Mouse (Mus musculus): ENCODE data around the gene Treh. TPM values are rescaled to one million over a fixed set of nuclear protein-coding genes. Genes with fewer than 3 reads are reported as not detected.
"Not testable (repeated sequence)": the region's sequence is repeated elsewhere in the genome, so short reads cannot be mapped to it uniquely, and the experiment has no call there.

Gene Treh
- polyA plus RNA-seq (2012; ENCODE audit: insufficient read depth, insufficient read length, missing spikeins): not detected in 2 replicates

GRCm38 (mm10) chr9:44673005-44673404 is at the start of gene Treh:
Gene Treh, plus strand, starts transcription at chr9:44673233.
- no peak within 1 kb of the TSS for H3K4me3 ChIP-seq (ENCODE audit: insufficient read depth, low read depth, low read length)
- peak within 1 kb of the TSS; percentile 58 for H3K27ac ChIP-seq (replicated peaks; ENCODE audit: low read depth, low read length)
- H3K4me1 ChIP-seq (ENCODE audit: control insufficient read depth, insufficient read depth, insufficient read length, low read length): no peaks in the 10 kb centered on the region

DNA sequence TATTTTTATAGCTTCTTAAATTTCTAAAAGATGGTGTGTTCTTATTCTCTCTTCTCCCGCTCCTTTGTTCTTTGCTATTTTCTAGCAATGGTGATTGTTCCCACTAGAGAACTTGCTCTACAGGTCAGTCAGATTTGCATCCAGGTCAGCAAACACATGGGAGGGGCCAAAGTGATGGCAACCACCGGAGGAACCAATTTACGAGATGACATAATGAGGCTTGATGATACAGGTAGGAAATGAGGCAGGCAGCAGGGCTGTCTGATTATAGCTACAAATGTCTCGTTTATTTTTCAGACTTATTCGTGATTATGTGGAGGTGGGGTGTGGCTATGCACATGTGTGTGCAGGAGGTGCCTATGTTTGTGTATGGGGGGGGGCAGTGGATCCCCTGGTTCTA is 48.6 kb upstream of the Treh start:
- Histone ChIP-seq H3K4me1 (ENCODE audit: control insufficient read depth, insufficient read depth, insufficient read length, low read length) (no peaks in the 10 kb centered on the region), H3K4me3 (ENCODE audit: insufficient read depth, low read depth, low read length) (no peak overlapping the region), H3K27ac (replicated peaks; ENCODE audit: low read depth, low read length) (no peak overlapping the region)

GRCm38 (mm10) chr9:44626268-44626667 is 46.8 kb upstream of the Treh start:
- no peak overlapping the region for H3K4me3 ChIP-seq (ENCODE audit: insufficient read depth, low read depth, low read length)
- no peak overlapping the region for H3K27ac ChIP-seq (replicated peaks; ENCODE audit: low read depth, low read length)
- no peaks in the 10 kb centered on the region for H3K4me1 ChIP-seq (ENCODE audit: control insufficient read depth, insufficient read depth, insufficient read length, low read length)

DNA sequence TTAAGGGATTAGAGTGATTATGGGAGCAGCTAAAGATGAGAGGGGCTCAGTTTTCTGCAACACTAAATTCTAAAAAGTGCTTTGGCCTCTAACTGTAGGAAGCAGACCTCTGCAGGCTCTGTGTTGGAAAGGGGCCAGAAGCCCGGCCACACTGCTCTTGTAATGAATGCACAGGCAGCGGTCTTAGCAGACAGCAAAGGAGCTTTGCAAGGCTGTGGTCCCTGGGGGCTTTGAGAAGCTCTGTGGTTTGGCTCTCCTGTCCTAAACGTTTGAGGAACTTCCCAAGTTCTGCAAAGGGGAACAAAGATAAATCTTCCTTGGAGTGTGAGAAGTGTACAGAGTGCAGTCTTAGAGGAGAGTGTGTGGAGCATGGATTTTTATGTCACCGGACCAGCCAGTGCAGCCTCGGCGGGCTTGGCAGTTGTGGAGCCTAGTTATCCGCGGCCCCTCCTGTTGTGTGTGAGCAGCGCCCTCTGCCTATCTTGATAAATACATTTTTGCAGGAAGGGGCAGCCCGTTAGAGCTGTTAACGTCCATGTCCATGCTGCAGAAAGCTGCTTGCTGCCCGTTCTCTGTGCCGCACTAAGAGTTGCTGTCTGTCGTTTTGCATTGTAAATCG is 35.4 kb upstream of the Treh start:
- Histone ChIP-seq H3K4me1 (ENCODE audit: control insufficient read depth, insufficient read depth, insufficient read length, low read length) (0 out of 2 replicates have a peak, but pooled peaks cover 6% of the 10 kb centered on the region), H3K27ac (replicated peaks; ENCODE audit: low read depth, low read length) (no peak overlapping the region), H3K4me3 (ENCODE audit: insufficient read depth, low read depth, low read length) (no peak overlapping the region)

- H3K4me3 ChIP-seq (ENCODE audit: insufficient read depth, low read depth, low read length); H3K4me1 ChIP-seq (ENCODE audit: control insufficient read depth, insufficient read depth, insufficient read length, low read length); H3K27ac ChIP-seq (replicated peaks; ENCODE audit: low read depth, low read length): not testable (repeated sequence)
These were observed 34.3 kb upstream of the Treh start for GRCm38 (mm10) chr9:44638726-44639125.

DNA sequence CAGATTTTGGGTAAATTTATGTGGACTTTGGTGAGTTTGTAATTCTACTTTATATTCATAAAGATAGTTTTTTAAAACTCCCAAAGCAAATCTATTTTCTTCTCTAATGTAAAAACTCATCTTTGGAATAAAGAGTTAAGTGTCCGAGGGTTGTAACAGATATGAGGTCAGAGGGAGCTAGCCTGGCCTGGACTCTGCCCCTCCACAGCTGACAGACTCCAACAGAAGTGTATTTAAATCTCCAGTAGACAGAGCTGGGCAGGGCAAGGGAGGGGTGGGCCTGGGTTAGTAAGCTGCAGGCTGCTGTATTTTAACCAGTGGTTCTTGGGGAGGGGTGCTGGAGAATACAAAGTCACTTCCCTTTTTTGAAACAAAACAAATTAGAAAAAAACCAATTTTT is 33.0 kb upstream of the Treh start:
- not testable (repeated sequence) for H3K4me3 ChIP-seq (ENCODE audit: insufficient read depth, low read depth, low read length); H3K4me1 ChIP-seq (ENCODE audit: control insufficient read depth, insufficient read depth, insufficient read length, low read length); H3K27ac ChIP-seq (replicated peaks; ENCODE audit: low read depth, low read length)

- Histone ChIP-seq H3K4me1 (ENCODE audit: control insufficient read depth, insufficient read depth, insufficient read length, low read length) (peaks cover 8% of the 10 kb centered on the region; the same call in 1 of the 2 replicates), H3K27ac (replicated peaks; ENCODE audit: low read depth, low read length) (no peak overlapping the region), H3K4me3 (ENCODE audit: insufficient read depth, low read depth, low read length) (no peak overlapping the region)
These were observed 32.2 kb upstream of the Treh start for GRCm38 (mm10) chr9:44640646-44641357.

DNA sequence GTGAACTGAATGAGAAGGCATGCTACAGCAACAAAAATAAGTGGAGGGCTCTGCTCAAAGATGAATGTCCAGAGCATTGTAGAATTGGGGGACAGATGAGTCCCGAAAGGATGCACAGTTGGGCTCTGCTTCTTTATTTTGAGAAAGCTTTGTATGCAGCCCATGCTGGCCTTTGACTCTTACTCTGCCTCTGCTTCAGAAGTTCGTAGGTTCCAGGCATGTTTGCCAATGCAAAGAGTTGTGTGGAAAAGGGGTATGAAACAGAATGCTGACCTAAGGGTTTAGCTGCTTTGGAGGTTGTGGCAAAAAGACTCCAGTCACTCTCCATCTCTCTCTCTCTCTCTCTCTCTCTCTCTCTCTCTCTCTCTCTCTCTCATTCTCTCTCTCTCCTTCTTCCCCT is 31.4 kb upstream of the Treh start:
- peaks cover 9% of the 10 kb centered on the region for H3K4me1 ChIP-seq (ENCODE audit: control insufficient read depth, insufficient read depth, insufficient read length, low read length)
- no peak overlapping the region for H3K4me3 ChIP-seq (ENCODE audit: insufficient read depth, low read depth, low read length)
- no peak overlapping the region for H3K27ac ChIP-seq (replicated peaks; ENCODE audit: low read depth, low read length)

DNA sequence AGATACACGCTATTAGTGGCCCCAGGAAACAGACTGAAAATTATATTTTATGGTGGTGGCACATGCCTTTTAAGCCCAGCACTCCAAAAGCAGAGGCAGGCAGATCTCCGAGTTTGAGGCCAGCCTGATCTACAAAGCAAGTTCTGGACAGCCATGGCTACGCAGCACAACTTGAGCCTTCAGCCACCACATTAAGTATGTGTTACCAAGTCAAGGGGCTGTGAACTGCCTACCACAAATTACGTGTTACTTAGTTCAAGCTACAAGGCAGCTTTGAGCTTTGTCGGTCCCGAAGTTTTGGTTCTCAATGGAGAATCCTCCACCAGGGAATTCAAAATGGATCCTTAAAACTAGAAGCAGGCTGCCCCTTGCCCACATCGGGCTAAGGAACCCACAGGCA is 29.9 kb upstream of the Treh start:
- no peak overlapping the region for H3K4me3 ChIP-seq (ENCODE audit: insufficient read depth, low read depth, low read length)
- no peak overlapping the region for H3K27ac ChIP-seq (replicated peaks; ENCODE audit: low read depth, low read length)
- peaks cover 3% of the 10 kb centered on the region for H3K4me1 ChIP-seq (ENCODE audit: control insufficient read depth, insufficient read depth, insufficient read length, low read length)

- Histone ChIP-seq H3K4me3 (ENCODE audit: insufficient read depth, low read depth, low read length) (no peak overlapping the region), H3K4me1 (ENCODE audit: control insufficient read depth, insufficient read depth, insufficient read length, low read length) (peaks cover 3% of the 10 kb centered on the region), H3K27ac (replicated peaks; ENCODE audit: low read depth, low read length) (no peak overlapping the region)
These were observed 28.8 kb upstream of the Treh start for GRCm38 (mm10) chr9:44644186-44644585.

- H3K4me1 ChIP-seq (ENCODE audit: control insufficient read depth, insufficient read depth, insufficient read length, low read length): peaks cover 3% of the 10 kb centered on the region
- no peak overlapping the region for H3K4me3 ChIP-seq (ENCODE audit: insufficient read depth, low read depth, low read length)
- no peak overlapping the region for H3K27ac ChIP-seq (replicated peaks; ENCODE audit: low read depth, low read length)
These were observed 27.6 kb upstream of the Treh start for GRCm38 (mm10) chr9:44645481-44645880.

DNA sequence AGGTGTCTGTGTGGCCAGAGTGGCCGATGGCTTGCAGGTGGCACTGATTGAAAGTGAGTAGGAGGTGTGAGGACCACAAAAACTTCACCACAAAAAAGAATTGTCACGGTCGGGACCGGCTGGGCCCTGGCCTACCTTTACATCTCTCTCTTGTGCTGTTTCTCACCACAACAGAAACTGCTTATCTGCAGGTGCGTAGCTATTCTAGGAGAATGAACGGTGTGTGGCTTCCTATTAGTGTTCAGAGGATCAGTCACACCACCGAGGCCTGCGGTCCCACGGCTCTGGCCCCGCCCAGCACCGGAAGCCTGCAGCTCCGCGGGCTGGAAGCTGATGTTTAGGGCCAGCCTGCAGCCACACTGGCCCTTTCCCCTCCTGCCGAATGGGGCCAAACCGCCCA is 27.1 kb upstream of the Treh start:
- H3K4me3 ChIP-seq (ENCODE audit: insufficient read depth, low read depth, low read length): no peak overlapping the region
- H3K27ac ChIP-seq (replicated peaks; ENCODE audit: low read depth, low read length): no peak overlapping the region
- peaks cover 3% of the 10 kb centered on the region for H3K4me1 ChIP-seq (ENCODE audit: control insufficient read depth, insufficient read depth, insufficient read length, low read length)

GRCm38 (mm10) chr9:44646366-44646765 is 26.7 kb upstream of the Treh start:
- no peak overlapping the region for H3K27ac ChIP-seq (replicated peaks; ENCODE audit: low read depth, low read length)
- no peak overlapping the region for H3K4me3 ChIP-seq (ENCODE audit: insufficient read depth, low read depth, low read length)
- H3K4me1 ChIP-seq (ENCODE audit: control insufficient read depth, insufficient read depth, insufficient read length, low read length): peaks cover 3% of the 10 kb centered on the region

DNA sequence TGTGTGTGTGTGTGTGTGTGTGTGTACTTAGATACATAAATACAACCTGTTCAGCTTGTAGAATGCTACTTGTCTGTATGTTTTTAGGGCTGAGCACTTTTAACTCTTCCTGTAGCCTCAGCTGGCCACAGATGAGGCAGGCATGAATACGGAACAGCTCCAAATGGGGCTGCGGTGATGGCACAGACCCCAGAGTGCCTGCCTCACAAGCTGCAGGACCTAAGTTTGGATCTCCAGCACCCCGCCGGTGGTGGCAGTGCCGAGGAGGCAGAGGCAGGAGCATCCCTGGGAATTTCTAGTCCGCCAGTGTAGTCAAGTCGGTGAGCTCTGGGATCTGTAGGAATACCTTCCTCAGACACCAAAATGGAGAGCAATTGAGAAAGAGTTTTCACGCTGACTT is 26.0 kb upstream of the Treh start:
- Histone ChIP-seq H3K27ac (replicated peaks; ENCODE audit: low read depth, low read length) (no peak overlapping the region), H3K4me1 (ENCODE audit: control insufficient read depth, insufficient read depth, insufficient read length, low read length) (peaks cover 3% of the 10 kb centered on the region), H3K4me3 (ENCODE audit: insufficient read depth, low read depth, low read length) (no peak overlapping the region)

DNA sequence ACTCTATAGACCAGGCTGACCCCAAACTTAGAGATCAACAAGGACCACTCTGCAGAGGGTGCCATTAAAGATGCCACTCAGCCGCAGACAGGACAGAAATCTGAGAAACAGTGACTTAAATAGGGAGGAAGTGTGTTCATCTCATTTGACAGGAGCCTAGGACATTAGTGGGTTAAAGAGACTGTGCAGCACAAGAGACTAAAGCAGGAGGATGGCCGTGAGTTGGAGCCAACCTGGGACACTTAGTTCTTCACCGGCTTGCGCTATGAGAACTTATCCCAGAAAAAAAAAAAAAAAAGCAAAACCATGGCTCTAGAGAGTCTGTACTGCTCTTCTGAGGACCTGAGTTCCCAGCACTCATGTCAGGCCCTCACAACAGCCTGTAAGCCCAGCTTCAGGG is 25.4 kb upstream of the Treh start:
- no peak overlapping the region for H3K27ac ChIP-seq (replicated peaks; ENCODE audit: low read depth, low read length)
- peaks cover 3% of the 10 kb centered on the region for H3K4me1 ChIP-seq (ENCODE audit: control insufficient read depth, insufficient read depth, insufficient read length, low read length)
- no peak overlapping the region for H3K4me3 ChIP-seq (ENCODE audit: insufficient read depth, low read depth, low read length)

DNA sequence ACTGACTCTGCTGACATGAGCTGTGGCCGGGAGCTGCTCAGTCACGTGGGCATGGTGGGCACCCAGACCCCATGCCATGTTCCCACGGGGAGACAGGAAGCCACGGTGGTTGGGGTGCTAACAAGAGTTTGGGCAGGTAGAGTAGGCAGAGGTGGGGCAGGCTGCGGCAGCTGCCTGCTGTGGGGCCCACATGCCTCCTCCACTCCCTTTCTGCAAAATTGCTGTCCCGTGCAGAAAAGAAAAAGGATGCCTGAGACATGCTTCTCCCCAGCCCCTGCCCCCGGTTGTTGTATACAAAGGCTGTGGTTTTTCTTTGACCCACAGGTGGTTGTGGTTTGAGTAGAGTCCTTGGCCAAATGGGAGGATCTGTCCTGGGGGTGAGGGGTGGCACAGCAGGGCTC is 24.2 kb upstream of the Treh start:
- Histone ChIP-seq H3K4me3 (ENCODE audit: insufficient read depth, low read depth, low read length) (no peak overlapping the region), H3K4me1 (ENCODE audit: control insufficient read depth, insufficient read depth, insufficient read length, low read length) (peaks cover 3% of the 10 kb centered on the region), H3K27ac (replicated peaks; ENCODE audit: low read depth, low read length) (no peak overlapping the region)
